Mouse (Mus musculus): ENCODE data around the gene Nutf2.

The Nutf2 gene

GRCm38 (mm10) chr8:105855248-105856167 is 4.9 kb upstream of the Nutf2 start:
- no peak for DNase-seq (ENCODE audit: low spot score)

- DNase-seq (ENCODE audit: low spot score): no peak
Measured at GRCm38 (mm10) chr8:105856168-105856835, 4.1 kb upstream of the Nutf2 start.

GRCm38 (mm10) chr8:105858495-105858894 is 1.9 kb upstream of the Nutf2 start:
- no peak for DNase-seq (ENCODE audit: low spot score)

- no peak for DNase-seq (ENCODE audit: low spot score)
Measured at GRCm38 (mm10) chr8:105859314-105859713, 1.1 kb upstream of the Nutf2 start.

DNA sequence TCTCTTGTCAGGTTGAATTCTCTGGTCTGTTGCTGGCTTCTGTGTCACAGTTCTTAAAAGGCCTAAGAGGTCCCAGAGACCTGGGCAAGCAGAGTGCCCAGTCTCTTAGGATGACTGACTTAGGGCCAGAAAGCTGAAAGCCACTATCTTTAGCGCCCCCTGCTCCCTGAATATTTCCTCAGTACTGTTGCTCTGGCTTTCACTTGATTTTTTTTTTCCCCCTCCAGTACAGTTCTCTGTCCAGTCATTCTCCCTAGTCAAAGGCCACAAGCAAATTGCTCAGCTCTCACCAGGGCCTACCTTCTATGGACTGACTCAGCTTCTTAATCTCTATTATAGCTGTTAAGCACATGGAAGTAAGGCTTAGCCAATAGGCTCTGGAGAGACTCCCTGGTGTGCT is 1.6 kb downstream of the Nutf2 start:
- DNase-seq (ENCODE audit: low spot score): no peak

DNA sequence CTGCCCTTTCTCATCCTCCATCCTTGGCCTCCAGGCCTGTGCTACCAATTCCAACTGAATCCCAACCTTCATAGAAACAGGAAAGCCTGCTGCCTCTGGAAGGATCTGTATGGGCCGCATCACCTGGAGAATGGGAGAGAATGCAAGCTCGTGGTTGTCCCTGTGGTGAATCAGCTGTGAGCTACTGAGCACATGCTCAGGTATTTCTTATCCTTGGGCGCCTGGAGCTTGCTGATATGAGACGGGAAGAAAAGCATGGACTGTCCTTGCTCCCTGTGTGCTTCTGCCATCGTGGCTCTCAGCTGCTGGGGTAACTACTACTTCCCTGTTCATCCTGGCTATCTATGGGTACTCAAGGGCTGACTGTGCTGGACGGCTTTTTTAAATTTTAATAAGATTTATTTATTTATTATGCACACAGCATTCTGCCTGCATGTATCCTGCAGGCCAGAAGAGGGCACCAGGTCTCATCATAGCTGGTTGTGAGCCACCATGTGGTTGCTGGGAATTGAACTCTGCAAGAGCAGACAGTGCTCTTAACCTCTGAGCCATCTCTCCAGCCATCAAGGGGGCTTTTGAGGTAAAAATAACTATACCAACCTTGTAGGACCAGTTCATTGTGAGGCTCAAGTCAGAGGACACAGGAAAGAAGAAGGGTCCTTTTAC is 6.1 kb downstream of the Nutf2 start:
- DNase-seq (ENCODE audit: low spot score): no peak

GRCm38 (mm10) chr8:105874301-105874700 is 13.9 kb downstream of the Nutf2 start:
- DNase-seq (ENCODE audit: low spot score): no peak

DNA sequence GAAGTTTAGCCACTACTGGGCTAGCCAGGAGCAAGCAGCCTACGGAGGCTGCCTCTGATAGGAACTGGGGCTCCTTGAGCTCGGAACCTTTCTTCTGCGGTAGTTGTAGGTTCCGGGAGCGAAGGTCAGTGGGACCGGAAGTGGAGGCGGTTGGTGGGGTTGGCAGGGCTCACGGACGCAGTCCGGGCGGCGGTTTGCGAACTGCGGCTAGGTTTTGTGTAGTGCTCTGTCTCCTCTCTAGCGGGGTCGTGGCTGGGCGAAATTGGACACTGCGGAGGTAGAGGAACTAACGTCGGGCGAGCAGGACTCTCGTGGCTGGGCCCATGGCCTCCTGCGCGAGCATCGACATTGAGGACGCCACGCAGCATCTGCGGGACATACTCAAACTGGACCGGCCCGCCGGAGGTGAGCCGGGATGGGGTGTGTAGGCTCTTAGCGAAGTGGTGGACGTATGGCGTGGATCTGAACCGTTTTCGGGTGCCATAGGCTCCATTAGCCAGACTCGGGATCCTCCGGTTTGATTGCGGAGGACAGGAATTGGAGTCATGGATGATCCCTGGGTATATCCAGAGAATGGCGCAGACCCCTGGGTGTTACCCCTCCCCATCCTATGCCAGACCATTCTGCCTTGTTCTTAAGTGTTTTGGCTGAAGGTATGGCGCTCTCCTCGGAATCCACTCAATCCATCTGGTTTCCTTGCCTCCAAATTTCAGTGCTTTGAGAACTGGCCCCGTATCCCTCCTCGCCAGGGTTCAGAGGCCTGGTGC is 20.6 kb downstream of the Nutf2 start, which contains the start of gene Edc4:
Gene Edc4 (plus strand): TSS at position 128 of the 767 bp plus-strand sequence.
- DNase-seq (ENCODE audit: low spot score): peak; percentile 76

DNA sequence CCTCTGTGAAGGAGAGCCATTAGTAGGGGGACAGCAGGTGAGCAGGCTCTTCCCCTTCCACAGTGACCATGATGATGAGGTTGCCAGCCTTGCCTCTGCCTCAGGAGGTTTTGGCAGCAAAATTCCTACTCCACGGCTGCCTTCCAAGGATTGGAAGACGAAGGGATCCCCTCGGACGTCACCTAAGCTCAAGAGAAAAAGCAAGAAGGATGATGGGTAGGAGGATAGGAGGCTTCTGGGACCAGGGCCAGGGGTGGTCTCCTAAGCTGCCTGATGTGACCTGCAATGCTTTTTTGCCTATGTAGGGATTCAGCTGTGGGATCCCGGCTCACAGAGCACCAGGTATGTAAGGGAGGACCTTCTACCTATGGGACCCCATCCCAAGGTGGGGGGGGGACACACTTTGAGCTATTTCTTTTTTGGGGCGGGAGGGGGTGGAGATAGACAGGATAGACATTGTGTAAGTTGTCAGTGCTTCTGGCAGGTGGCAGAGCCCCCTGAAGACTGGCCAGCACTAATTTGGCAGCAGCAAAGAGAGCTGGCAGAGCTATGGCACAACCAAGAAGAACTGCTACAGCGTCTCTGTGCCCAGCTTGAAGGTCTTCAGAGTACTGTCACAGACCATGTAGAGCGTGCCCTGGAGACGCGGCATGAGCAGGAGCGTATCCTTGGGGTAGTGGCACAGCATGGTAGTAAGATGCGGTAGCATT is 29.5 kb downstream of the Nutf2 start:
- DNase-seq (ENCODE audit: low spot score): no peak

GRCm38 (mm10) chr8:105890870-105891269 is 30.5 kb downstream of the Nutf2 start:
- DNase-seq (ENCODE audit: low spot score): peak; percentile 66

DNA sequence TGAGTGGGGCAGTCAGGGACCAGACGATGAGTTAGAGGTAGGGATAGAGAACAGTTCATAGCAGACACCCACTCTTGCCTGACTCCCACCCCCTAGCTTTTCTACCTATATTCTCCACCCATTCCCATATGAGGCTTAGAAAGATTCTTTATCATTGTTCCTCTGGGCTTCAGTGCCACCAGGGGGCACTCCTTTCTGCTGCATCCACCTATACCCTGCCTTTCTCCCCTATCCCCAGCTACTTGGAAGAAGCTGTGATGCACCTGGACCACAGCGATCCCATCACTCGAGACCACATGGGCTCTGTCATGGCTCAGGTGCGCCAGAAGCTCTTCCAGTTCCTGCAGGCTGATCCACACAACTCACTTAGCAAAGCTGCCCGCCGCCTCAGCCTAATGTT is 32.1 kb downstream of the Nutf2 start:
- DNase-seq (ENCODE audit: low spot score): no peak

- DNase-seq (ENCODE audit: low spot score): peak; percentile 40
Measured at GRCm38 (mm10) chr8:105893339-105893738, 33.0 kb downstream of the Nutf2 start, which contains the start of gene Nrn1l. TSS of gene Nrn1l (plus strand) at chr8:105893567.

DNA sequence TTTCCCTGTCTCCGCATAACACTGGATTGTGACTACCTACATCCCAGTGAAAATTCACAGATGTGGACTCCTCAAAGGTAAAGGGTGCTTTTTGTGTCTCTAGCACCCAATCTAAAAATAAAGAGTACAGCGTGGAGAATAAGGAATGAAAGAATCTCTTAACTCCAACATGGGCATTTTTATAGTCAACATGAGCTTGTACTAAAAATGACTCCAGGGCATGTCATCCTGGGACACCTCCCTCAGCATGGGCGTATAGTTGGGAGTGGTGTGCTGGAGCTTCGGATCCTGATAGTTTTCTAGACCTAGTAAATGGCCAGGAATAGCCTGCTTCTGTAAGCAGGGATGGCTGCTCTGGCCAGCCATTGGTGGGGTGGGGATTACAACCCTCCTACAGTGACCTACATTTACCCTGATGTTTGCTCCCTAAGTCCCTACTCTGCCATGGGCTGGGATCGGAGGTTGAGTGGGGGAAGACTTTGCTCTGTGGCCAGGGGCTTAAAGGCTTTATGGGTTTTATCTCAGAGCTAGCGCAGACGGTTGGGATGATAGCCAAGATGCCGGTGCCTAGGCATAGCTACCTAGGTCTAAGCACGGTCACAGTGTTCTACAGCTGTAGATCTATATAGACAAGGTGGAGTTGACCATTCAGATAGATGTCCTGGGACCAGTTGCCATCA is 37.6 kb downstream of the Nutf2 start:
- no peak for DNase-seq (ENCODE audit: low spot score)

GRCm38 (mm10) chr8:105900180-105900940 is 40.0 kb downstream of the Nutf2 start, which contains the start of gene Pskh1:
TSS of gene Pskh1 (plus strand) at chr8:105900441.
- DNase-seq (ENCODE audit: low spot score): peak; percentile 57

GRCm38 (mm10) chr8:105900941-105901616 is 40.7 kb downstream of the Nutf2 start:
- no peak for DNase-seq (ENCODE audit: low spot score)

DNA sequence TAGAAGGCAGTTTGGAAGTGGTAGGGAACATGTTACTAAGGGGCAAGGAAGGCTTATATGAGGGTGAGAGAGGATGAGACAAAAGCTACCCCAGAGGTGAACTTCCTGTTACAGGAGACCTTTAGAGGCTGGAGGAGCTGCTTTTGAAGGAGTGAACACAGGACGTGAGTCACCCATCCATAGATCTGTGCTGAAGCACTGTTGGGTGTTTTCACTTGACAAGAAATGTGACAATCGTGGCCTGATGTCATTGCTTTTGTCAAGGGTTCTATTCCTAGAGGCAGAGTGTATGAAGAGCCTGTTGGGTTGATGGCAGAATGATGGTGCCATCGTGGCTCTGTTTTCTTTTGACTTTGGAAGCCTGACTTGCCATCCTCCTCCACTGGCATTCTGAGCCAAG is 59.0 kb downstream of the Nutf2 start:
- no peak for DNase-seq (ENCODE audit: low spot score)

DNA sequence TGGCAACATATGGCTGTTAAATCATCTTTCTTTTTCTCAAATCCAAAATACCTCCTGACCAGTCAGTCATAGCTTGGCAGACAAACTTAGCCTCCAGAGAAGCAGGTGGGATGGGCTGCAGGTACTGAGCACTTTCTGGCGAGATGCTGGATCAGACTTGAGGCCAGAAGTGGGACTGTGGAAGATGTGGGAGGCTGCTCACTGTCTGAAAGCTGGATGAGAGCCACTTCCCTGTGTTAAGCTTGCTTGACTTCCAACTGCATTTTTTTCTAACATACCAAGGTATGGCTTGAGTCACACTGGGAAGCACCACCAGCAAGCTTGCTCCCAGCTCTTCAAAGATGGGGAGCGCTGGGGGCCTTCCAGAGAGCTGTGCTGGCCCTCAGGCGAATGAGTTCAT is 64.7 kb downstream of the Nutf2 start:
- no peak for DNase-seq (ENCODE audit: low spot score)
